Mouse (Mus musculus) subcutaneous adipose tissue, adult 2 months (tissue): Measurements from ENCODE around the gene Olfr982. TPM values are rescaled to one million over a fixed set of nuclear protein-coding genes. Genes with fewer than 3 reads are reported as not detected.

ENCODE experiments used
- polyA plus RNA-seq: library from polyadenylated mRNA; depleted of rRNA; stranded (reverse); fragments of >200 nt; gene quantifications from 2 replicates; pipeline ENCODE4 v1.2.3, GENCODE M21; 2012; ENCODE audit warnings: low replicate concordance; rRNA removed

Gene Olfr982
- not detected in 2 replicates for polyA plus RNA-seq

DNA sequence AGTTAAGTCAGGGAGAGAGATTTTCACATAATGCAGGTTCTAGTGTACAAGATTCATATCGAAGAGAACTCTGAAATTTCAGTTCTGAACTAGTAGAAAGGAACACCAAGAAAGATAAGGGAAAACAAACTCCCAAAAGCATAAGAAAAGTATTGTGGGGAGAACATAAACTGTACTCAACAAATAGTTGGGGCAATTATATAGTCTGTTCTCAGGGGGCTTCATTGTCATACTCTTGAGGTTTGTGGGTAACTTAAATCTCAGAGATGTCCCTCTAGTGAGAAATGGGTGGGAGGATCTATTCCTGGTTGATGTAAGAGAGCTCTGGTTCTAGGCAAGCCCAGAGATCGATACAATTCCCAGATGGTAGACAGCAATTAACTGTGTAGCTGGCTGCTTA lies at the start of gene Olfr982:
Gene Olfr982 (plus strand): TSS at position 301 of the 400 bp plus-strand sequence.

GRCm38 (mm10) chr9:40093495-40093894 lies 19.9 kb downstream of the Olfr982 start, which contains the start of gene Olfr983:
Gene Olfr983 (minus strand): TSS chr9:40093595.

DNA sequence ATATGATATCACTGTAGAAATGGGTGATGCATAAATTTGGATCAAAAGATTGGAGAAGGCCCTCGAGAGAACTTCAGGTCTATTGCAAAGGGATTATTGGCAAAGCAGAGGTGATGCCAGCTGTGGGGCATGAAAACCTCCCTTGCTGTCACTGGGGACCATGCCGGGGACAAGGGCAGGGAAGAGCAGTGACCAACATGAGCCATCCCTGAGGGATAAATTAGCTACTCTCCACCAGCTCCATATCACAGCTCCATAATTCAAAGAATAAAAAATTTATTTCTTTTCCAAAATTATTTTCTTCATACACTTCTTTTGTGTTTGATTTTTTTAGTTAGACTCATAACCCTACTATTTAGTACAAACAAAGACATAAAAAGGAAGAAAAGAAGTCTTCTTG lies 40.5 kb downstream of the Olfr982 start, which contains the start of gene Olfr984:
Gene Olfr984 (minus strand): TSS at position 101 of the 400 bp plus-strand sequence.

Other genes starting within 250 kb of the Olfr982 start
- not detected in 2 replicates for gene Olfr971, start 237.0 kb upstream of the Olfr982 start, polyA plus RNA-seq
- gene Olfr972, start 207.4 kb upstream of the Olfr982 start, polyA plus RNA-seq = not detected in 2 replicates
- not detected in 2 replicates for gene Olfr229, start 166.5 kb upstream of the Olfr982 start, polyA plus RNA-seq
- gene Olfr974, start 136.3 kb upstream of the Olfr982 start, polyA plus RNA-seq = not detected in 2 replicates
- gene Olfr975, start 121.8 kb upstream of the Olfr982 start, polyA plus RNA-seq = not detected in 2 replicates
- gene Olfr976, start 112.7 kb upstream of the Olfr982 start, polyA plus RNA-seq = not detected in 2 replicates
- not detected in 2 replicates for gene Olfr978, start 81.7 kb upstream of the Olfr982 start, polyA plus RNA-seq
- not detected in 2 replicates for gene Olfr979, start 70.4 kb upstream of the Olfr982 start, polyA plus RNA-seq
- not detected in 2 replicates for gene Olfr980, start 64.2 kb upstream of the Olfr982 start, polyA plus RNA-seq
- not detected in 2 replicates for gene Olfr981, start 52.4 kb upstream of the Olfr982 start, polyA plus RNA-seq
- not detected in 2 replicates for gene Olfr983, start 19.8 kb downstream of the Olfr982 start, polyA plus RNA-seq
- not detected in 2 replicates for gene Olfr984, start 40.4 kb downstream of the Olfr982 start, polyA plus RNA-seq
- gene Olfr985, start 56.4 kb downstream of the Olfr982 start, polyA plus RNA-seq = not detected in 2 replicates
- gene Tmem225, start 74.3 kb downstream of the Olfr982 start, polyA plus RNA-seq = not detected in 2 replicates
- not detected in 2 replicates for gene Olfr986, start 107.1 kb downstream of the Olfr982 start, polyA plus RNA-seq
- gene Zfp202, start 118.5 kb downstream of the Olfr982 start, polyA plus RNA-seq = 1.1 and 3.5 TPM in 2 replicates
- 0.69 and 1.9 TPM in 2 replicates for gene Scn3b, start 195.4 kb downstream of the Olfr982 start, polyA plus RNA-seq